Mouse (Mus musculus) olfactory bulb, adult 2 months (tissue): Measurements from ENCODE around the gene Iqsec1.

Source experiments
- CTCF ChIP-seq: fragments of 200-500 bp; IDR thresholded peaks from 2 replicates; pipeline ENCODE4 v1.5.1; 2012; ENCODE audit warnings: low read depth, mild to moderate bottlenecking, low read length, moderate library complexity; ENCODE audit not compliant: insufficient read depth
- POLR2A ChIP-seq: fragments of 200-500 bp; IDR thresholded peaks from 2 replicates; pipeline ENCODE4 v1.6.1; 2012; ENCODE audit warnings: mild to moderate bottlenecking, low read depth, low read length, moderate library complexity; ENCODE audit not compliant: insufficient read depth

GRCm38 (mm10) chr6:90648391-90648790 lies 340.1 kb downstream of the Iqsec1 start:
- TF ChIP-seq POLR2A (no peak), CTCF (no peak)
